ENCODE assay signal across 19 mouse cellular contexts in genomic region chr4:89776269-89776668, GRCm38 (mm10).
DNase-seq lines count a peak whose midpoint lies in the region; ATAC-seq lines count a peak whose summit lies in the region.
"Had no signal": no experiment of that assay in that cellular context is flagged by ENCODE, and none has a peak within 500 bp of the region (broad histone marks: within the 10 kb centered on the region; RNA-seq: fewer than 3 reads in every experiment).

No protein-coding gene starts in this region.

- no peaks in the 10 kb centered on the region for H3K36me3 ChIP-seq in forebrain, embryonic 16.5 days (ENCODE audit: control insufficient read depth, insufficient read depth)
- H3K36me3 ChIP-seq: hindbrain, embryonic 12.5 days; intestine, embryonic 15.5 days; liver, embryonic 15.5 days; neural tube, embryonic 12.5 days had no signal

- no peak overlapping the region for H3K9ac ChIP-seq in forebrain, embryonic 16.5 days (replicated peaks; ENCODE audit: low read depth, low read length)
- H3K9ac ChIP-seq: hindbrain, embryonic 12.5 days; intestine, embryonic 15.5 days; liver, embryonic 15.5 days; neural tube, embryonic 12.5 days had no signal

- no peaks in the 10 kb centered on the region for H3K9me3 ChIP-seq in forebrain, embryonic 16.5 days (ENCODE audit: control insufficient read depth, low read length)
- H3K9me3 ChIP-seq: hindbrain, embryonic 12.5 days; intestine, embryonic 15.5 days; liver, embryonic 15.5 days; megakaryocyte, embryonic 14.5 days; neural tube, embryonic 12.5 days had no signal

- H3K4me3 ChIP-seq in forebrain, embryonic 16.5 days (replicated peaks; ENCODE audit: low read length): no peak overlapping the region
- H3K4me3 ChIP-seq: gastrocnemius, adult 2 months; hindbrain, embryonic 12.5 days; intestine, embryonic 15.5 days; left cerebral cortex, adult 2 months; liver, embryonic 15.5 days; megakaryocyte, embryonic 14.5 days; neural tube, embryonic 12.5 days had no signal

- WGBS in forebrain, embryonic 16.5 days: 24% methylated on average over 10 of the region's 10 CpGs

- peak; percentile 96 for ATAC-seq in forebrain, embryonic 16.5 days
- ATAC-seq: intestine, embryonic 15.5 days had no signal

- peak; percentile 9 to 22 for DNase-seq in layer of hippocampus, postnatal 10 days (ENCODE audit: low spot score in 2 of 2)
- no peak for DNase-seq in layer of hippocampus, adult 9-11 months
- DNase-seq in right cerebral cortex, adult 18-20 months: peak; percentile 1
- no peak for DNase-seq in right cerebral cortex, postnatal 14 days
- no peak for DNase-seq in cerebellum, adult 9-10 months
- DNase-seq in gastrocnemius, postnatal 10 days: no peak
- DNase-seq: adrenal gland, postnatal 36 days; cerebellum, postnatal 25 days; gastrocnemius, adult 2 months; kidney, postnatal 4 days; lung, postnatal 14 days; thymus, adult 18-20 months had no signal

- H3K4me1 ChIP-seq in forebrain, embryonic 16.5 days (replicated peaks; ENCODE audit: control insufficient read depth, insufficient read depth, low read length): peaks cover 4% of the 10 kb centered on the region; the same call in 1 of the 2 replicates
- H3K4me1 ChIP-seq: hindbrain, embryonic 12.5 days; intestine, embryonic 15.5 days; liver, embryonic 15.5 days; megakaryocyte, embryonic 14.5 days; neural tube, embryonic 12.5 days had no signal

- peak overlapping the region; percentile 5 for H3K4me2 ChIP-seq in forebrain, embryonic 16.5 days (ENCODE audit: low read length)
- H3K4me2 ChIP-seq: hindbrain, embryonic 12.5 days; intestine, embryonic 15.5 days; liver, embryonic 15.5 days; neural tube, embryonic 12.5 days had no signal

- H3K27me3 ChIP-seq in forebrain, embryonic 16.5 days (replicated peaks; ENCODE audit: control insufficient read depth, insufficient read depth, low read length): no peaks in the 10 kb centered on the region; the same call in 1 of the 2 replicates
- H3K27me3 ChIP-seq: hindbrain, embryonic 12.5 days; intestine, embryonic 15.5 days; liver, embryonic 15.5 days; megakaryocyte, embryonic 14.5 days; neural tube, embryonic 12.5 days had no signal

- H3K27ac ChIP-seq in forebrain, embryonic 16.5 days (ENCODE audit: low read length): no peak overlapping the region
- H3K27ac ChIP-seq: gastrocnemius, adult 2 months; hindbrain, embryonic 12.5 days; intestine, embryonic 15.5 days; left cerebral cortex, adult 2 months; liver, embryonic 15.5 days; neural tube, embryonic 12.5 days had no signal

Comparison
In these comparisons a context has a peak if more than half of its experiments do, and no peak if none do; other contexts are left out.
1. DNase-seq: peak in layer of hippocampus, postnatal 10 days (2 of 2) and right cerebral cortex, adult 18-20 months (single experiment); none in layer of hippocampus, adult 9-11 months (single experiment), right cerebral cortex, postnatal 14 days (single experiment), cerebellum, adult 9-10 months (single experiment) and gastrocnemius, postnatal 10 days (single experiment).